Mouse (Mus musculus): ENCODE data around the gene Icam1. TPM values are rescaled to one million over a fixed set of nuclear protein-coding genes. Genes with fewer than 3 reads are reported as not detected.

Gene Icam1
- total RNA-seq, 1 experiment from 2014 or later = 67.6 TPM

Other genes with a start within 250 kb of the Icam1 start
- 0.11 TPM in 1 of 3 replicates, not detected in the others for gene Col5a3, start 200.9 kb upstream of the Icam1 start, total RNA-seq (2017)
- gene Rdh8, start 197.5 kb upstream of the Icam1 start, total RNA-seq (2017) = not detected in 3 replicates
- gene A230050P20Rik, start 147.3 kb upstream of the Icam1 start, total RNA-seq (2017) = 5.2 to 12.0 TPM (median 11.8 TPM) in 3 replicates
- 0.49 to 0.57 TPM in 2 of 3 replicates, not detected in the other for gene Angptl6, start 136.3 kb upstream of the Icam1 start, total RNA-seq (2017)
- gene Ppan, start 127.8 kb upstream of the Icam1 start, total RNA-seq (2017) = 24.4 to 44.1 TPM (median 26.9 TPM) in 3 replicates
- 87.5 to 120 TPM (median 97.3 TPM) in 3 replicates for gene Eif3g, start 117.4 kb upstream of the Icam1 start, total RNA-seq (2017)
- 44.6 to 108 TPM (median 56.9 TPM) in 3 replicates for gene Dnmt1, start 56.1 kb upstream of the Icam1 start, total RNA-seq (2017)
- gene S1pr2, start 39.2 kb upstream of the Icam1 start, total RNA-seq (2017) = 1.6 to 4.4 TPM (median 3.5 TPM) in 3 replicates
- gene Mrpl4, start 13.2 kb upstream of the Icam1 start, total RNA-seq (2017) = 21.9 to 41.1 TPM (median 25.6 TPM) in 3 replicates
- 1.6 to 3.0 TPM in 2 of 3 replicates, not detected in the other for gene Icam4, start 13.4 kb downstream of the Icam1 start, total RNA-seq (2017)
- gene Icam5, start 16.1 kb downstream of the Icam1 start, total RNA-seq (2017) = not detected in 3 replicates
- gene Zglp1, start 51.1 kb downstream of the Icam1 start, total RNA-seq (2017) = 0.49 TPM in 1 of 3 replicates, not detected in the others
- gene Gm49373, start 57.1 kb downstream of the Icam1 start, total RNA-seq (2017) = not detected in 3 replicates
- gene Fdx1l, start 57.6 kb downstream of the Icam1 start, total RNA-seq (2017) = 23.7 to 31.1 TPM (median 24.5 TPM) in 3 replicates
- 2.3 to 5.6 TPM in 2 of 3 replicates, not detected in the other for gene Gm38431, start 76.0 kb downstream of the Icam1 start, total RNA-seq (2017)
- 8.1 to 18.1 TPM (median 12.9 TPM) in 3 replicates for gene Raver1, start 76.0 kb downstream of the Icam1 start, total RNA-seq (2017)
- gene Tyk2, start 115.3 kb downstream of the Icam1 start, total RNA-seq (2017) = 38.4 to 87.0 TPM (median 42.5 TPM) in 3 replicates
- 174 to 287 TPM (median 193 TPM) in 3 replicates for gene Cdc37, start 134.0 kb downstream of the Icam1 start, total RNA-seq (2017)
- 2.1 to 5.6 TPM (median 2.5 TPM) in 3 replicates for gene Pde4a, start 149.7 kb downstream of the Icam1 start, total RNA-seq (2017)
- gene Keap1, start 223.4 kb downstream of the Icam1 start, total RNA-seq (2017) = 21.7 to 32.5 TPM (median 22.1 TPM) in 3 replicates
- gene S1pr5, start 232.5 kb downstream of the Icam1 start, total RNA-seq (2017) = 303 to 435 TPM (median 308 TPM) in 3 replicates
- 31.7 to 39.6 TPM (median 34.6 TPM) in 3 replicates for gene Atg4d, start 249.3 kb downstream of the Icam1 start, total RNA-seq (2017)

Data from monocyte, adult 5-6 weeks (primary cell).